Mouse (Mus musculus) neural tube, embryonic 12.5 days (tissue): ENCODE measurements around the gene Loxl3. TPM values are rescaled to one million over a fixed set of nuclear protein-coding genes. Genes with fewer than 3 reads are reported as not detected.
A peak's percentile ranks its signal among the peaks of the same experiment; 100 is the strongest.

Source experiments
- ATAC-seq: fragments of 200-750 bp; cut with Nextera tagmentation; 2 replicates; pipeline ENCODE4 v1.8.0; 2017; ENCODE audit warnings: low read depth, mild to moderate bottlenecking, moderate TSS enrichment, moderate library complexity; ENCODE audit not compliant: low FRiP score
- H3K27ac ChIP-seq: fragments of 300-500 bp; sonication (generic); 2 replicates; pipeline ENCODE4 v1.5.1; 2016
- H3K27me3 ChIP-seq: fragments of 300-500 bp; sonication (generic); replicated peaks from 2 replicates; pipeline ENCODE4 v1.6.1; 2016; ENCODE audit warnings: mild to moderate bottlenecking
- H3K36me3 ChIP-seq: fragments of 300-500 bp; sonication (generic); 2 replicates; pipeline ENCODE4 v1.6.1; 2016; ENCODE audit warnings: mild to moderate bottlenecking
- H3K4me1 ChIP-seq: fragments of 300-500 bp; sonication (generic); 2 replicates; pipeline ENCODE4 v1.6.1; 2016
- H3K4me2 ChIP-seq: fragments of 300-500 bp; sonication (generic); replicated peaks from 2 replicates; pipeline ENCODE4 v1.6.1; 2016; ENCODE audit warnings: mild to moderate bottlenecking
- H3K4me3 ChIP-seq: fragments of 300-500 bp; sonication (generic); 2 replicates; pipeline ENCODE4 v1.5.1; 2016
- H3K9ac ChIP-seq: fragments of 300-500 bp; sonication (generic); 2 replicates; pipeline ENCODE4 v1.6.1; 2016; ENCODE audit warnings: mild to moderate bottlenecking
- H3K9me3 ChIP-seq: fragments of 300-500 bp; sonication (generic); 2 replicates; pipeline ENCODE4 v1.6.1; 2016; ENCODE audit warnings: mild to moderate bottlenecking
- WGBS: fragments of 180-500 bp; shearing (Covaris S2); methylation state at CpG from one replicate; pipeline ENCODE4 v1.1.7; 2016; 5-methylcytosine and 5-hydroxymethylcytosine counted together
- polyA plus RNA-seq: library from polyadenylated mRNA; unstranded; fragments of >200 nt; fragmentation: Nextera tagmentation; extraction: Ambion mirVana; gene quantifications from 2 replicates; pipeline ENCODE4 v1.2.1, GENCODE M21; 2016

The Loxl3 gene
- polyA plus RNA-seq, 1 experiment from 2014 or later, result 9.1 TPM

GRCm38 (mm10) chr6:83020836-83021593 lies 13.0 kb upstream of the Loxl3 start:
- Histone ChIP-seq H3K27me3 (no peaks in the 10 kb centered on the region), H3K9me3 (no peaks in the 10 kb centered on the region), H3K9ac (no peak overlapping the region), H3K4me2 (no peak overlapping the region), H3K27ac (no peak overlapping the region), H3K4me3 (no peak overlapping the region), H3K36me3 (no peaks in the 10 kb centered on the region), H3K4me1 (no peaks in the 10 kb centered on the region)
- ATAC-seq, result no peak
- WGBS, result 90% methylated on average over 4 of the region's 4 CpGs

- no peak for ATAC-seq
- WGBS, result 85% methylated on average over 9 of the region's 9 CpGs
Observed at GRCm38 (mm10) chr6:83023008-83023407, 11.0 kb upstream of the Loxl3 start.

GRCm38 (mm10) chr6:83023786-83024185 lies 10.2 kb upstream of the Loxl3 start:
- H3K4me1 ChIP-seq, result no peaks in the 10 kb centered on the region
- WGBS, result 97% methylated on average over 2 of the region's 2 CpGs

More at GRCm38 (mm10) chr6:83023008-83023407, 11.0 kb upstream of the Loxl3 start:
- Histone ChIP-seq H3K27me3 (no peaks in the 10 kb centered on the region), H3K9me3 (no peaks in the 10 kb centered on the region), H3K27ac (no peak overlapping the region), H3K9ac (no peak overlapping the region), H3K4me2 (no peak overlapping the region), H3K36me3 (no peaks in the 10 kb centered on the region), H3K4me1 (no peaks in the 10 kb centered on the region), H3K4me3 (no peak overlapping the region)

GRCm38 (mm10) chr6:83024421-83024820 lies 9.6 kb upstream of the Loxl3 start:
- 0 out of 2 replicates have a peak, but pooled peaks cover 4% of the 10 kb centered on the region for H3K27me3 ChIP-seq
- no peaks in the 10 kb centered on the region for H3K9me3 ChIP-seq
- no peak overlapping the region for H3K4me2 ChIP-seq
- H3K9ac ChIP-seq, result no peak overlapping the region
- no peaks in the 10 kb centered on the region for H3K4me1 ChIP-seq
- no peak overlapping the region for H3K4me3 ChIP-seq
- no peaks in the 10 kb centered on the region for H3K36me3 ChIP-seq
- H3K27ac ChIP-seq, result no peak overlapping the region
- 75% methylated on average over 4 of the region's 4 CpGs for WGBS
- ATAC-seq, result no peak

More at GRCm38 (mm10) chr6:83023786-83024185, 10.2 kb upstream of the Loxl3 start:
- Histone ChIP-seq H3K36me3 (no peaks in the 10 kb centered on the region), H3K4me3 (no peak overlapping the region), H3K27me3 (0 out of 2 replicates have a peak, but pooled peaks cover 4% of the 10 kb centered on the region), H3K9ac (no peak overlapping the region), H3K27ac (no peak overlapping the region), H3K9me3 (no peaks in the 10 kb centered on the region), H3K4me2 (no peak overlapping the region)
- ATAC-seq, result no peak

- H3K4me1 ChIP-seq, result no peaks in the 10 kb centered on the region
- H3K36me3 ChIP-seq, result no peaks in the 10 kb centered on the region
- WGBS, result 94% methylated on average over 4 of the region's 4 CpGs
- H3K27ac ChIP-seq, result no peak overlapping the region
- H3K4me2 ChIP-seq, result no peak overlapping the region
- H3K4me3 ChIP-seq, result no peak overlapping the region
- H3K9ac ChIP-seq, result no peak overlapping the region
- no peak for ATAC-seq
- peaks cover 6% of the 10 kb centered on the region for H3K27me3 ChIP-seq
- no peaks in the 10 kb centered on the region for H3K9me3 ChIP-seq
Observed at GRCm38 (mm10) chr6:83025221-83025620, 8.8 kb upstream of the Loxl3 start.

- WGBS, result 77% methylated on average over 8 of the region's 8 CpGs
- H3K9me3 ChIP-seq, result no peaks in the 10 kb centered on the region
- no peaks in the 10 kb centered on the region for H3K36me3 ChIP-seq
- peaks cover 5% of the 10 kb centered on the region for H3K4me1 ChIP-seq
- no peak for ATAC-seq
- no peak overlapping the region for H3K4me2 ChIP-seq
- H3K27me3 ChIP-seq, result peaks cover 23% of the 10 kb centered on the region
- H3K27ac ChIP-seq, result no peak overlapping the region
- no peak overlapping the region for H3K4me3 ChIP-seq
- H3K9ac ChIP-seq, result no peak overlapping the region
Observed at GRCm38 (mm10) chr6:83027293-83027692, 6.7 kb upstream of the Loxl3 start.

GRCm38 (mm10) chr6:83027706-83028105 lies 6.3 kb upstream of the Loxl3 start:
- Histone ChIP-seq H3K9me3 (no peaks in the 10 kb centered on the region), H3K4me1 (peaks cover 9% of the 10 kb centered on the region), H3K36me3 (no peaks in the 10 kb centered on the region), H3K27ac (no peak overlapping the region), H3K27me3 (peaks cover 27% of the 10 kb centered on the region), H3K4me2 (no peak overlapping the region), H3K4me3 (no peak overlapping the region), H3K9ac (no peak overlapping the region)
- 62% methylated on average over 8 of the region's 9 CpGs for WGBS
- ATAC-seq, result no peak

GRCm38 (mm10) chr6:83029777-83030176 lies 4.2 kb upstream of the Loxl3 start:
- Histone ChIP-seq H3K36me3 (no peaks in the 10 kb centered on the region), H3K4me3 (no peak overlapping the region), H3K27ac (no peak overlapping the region), H3K9ac (no peak overlapping the region), H3K4me2 (no peak overlapping the region), H3K27me3 (peaks cover 36% of the 10 kb centered on the region), H3K4me1 (peaks cover 29% of the 10 kb centered on the region), H3K9me3 (no peaks in the 10 kb centered on the region)
- WGBS, result 20% methylated on average over 10 of the region's 10 CpGs
- ATAC-seq, result no peak

GRCm38 (mm10) chr6:83031111-83031510 lies 2.9 kb upstream of the Loxl3 start:
- Histone ChIP-seq H3K36me3 (no peaks in the 10 kb centered on the region), H3K4me3 (no peak overlapping the region), H3K4me2 (no peak overlapping the region), H3K27ac (no peak overlapping the region), H3K9me3 (no peaks in the 10 kb centered on the region), H3K9ac (no peak overlapping the region), H3K4me1 (peaks cover 29% of the 10 kb centered on the region), H3K27me3 (peaks cover 44% of the 10 kb centered on the region)
- WGBS, result 60% methylated on average over 7 of the region's 7 CpGs
- no peak for ATAC-seq

- 21% methylated on average over 18 of the region's 18 CpGs for WGBS
- H3K9me3 ChIP-seq, result no peaks in the 10 kb centered on the region
- peak overlapping the region; percentile 48; the same call in 1 of the 2 replicates for H3K4me3 ChIP-seq
- no peak overlapping the region for H3K9ac ChIP-seq
- no peak overlapping the region for H3K27ac ChIP-seq
- ATAC-seq, result no peak
- peaks cover 48% of the 10 kb centered on the region for H3K27me3 ChIP-seq
- peak overlapping the region; percentile 85 for H3K4me2 ChIP-seq
- H3K4me1 ChIP-seq, result peaks cover 29% of the 10 kb centered on the region
- no peaks in the 10 kb centered on the region for H3K36me3 ChIP-seq
Observed at GRCm38 (mm10) chr6:83031921-83032590, 1.9 kb upstream of the Loxl3 start.

- Histone ChIP-seq H3K27me3 (peaks cover 48% of the 10 kb centered on the region), H3K4me2 (peak overlapping the region; percentile 85), H3K9me3 (no peaks in the 10 kb centered on the region)
Observed at GRCm38 (mm10) chr6:83032769-83033191, 1.2 kb upstream of the Loxl3 start.

GRCm38 (mm10) chr6:83034463-83035055 lies 586 bp downstream of the Loxl3 start:
- Histone ChIP-seq H3K9ac (0 out of 2 replicates have a peak overlapping the region, but pooled peaks have one; percentile 33), H3K4me2 (peak overlapping the region; percentile 85), H3K36me3 (no peaks in the 10 kb centered on the region), H3K9me3 (no peaks in the 10 kb centered on the region), H3K4me3 (peak overlapping the region; percentile 48), H3K4me1 (peaks cover 36% of the 10 kb centered on the region), H3K27me3 (peaks cover 44% of the 10 kb centered on the region), H3K27ac (no peak overlapping the region; the same call in 1 of the 2 replicates)
- WGBS, result 20% methylated on average over 5 of the region's 5 CpGs
- ATAC-seq, result no peak

More at GRCm38 (mm10) chr6:83032769-83033191, 1.2 kb upstream of the Loxl3 start:
- peak; percentile 55 for ATAC-seq
- H3K36me3 ChIP-seq, result no peaks in the 10 kb centered on the region
- WGBS, result under 1% methylated on average over 31 of the region's 31 CpGs
- H3K4me1 ChIP-seq, result peaks cover 29% of the 10 kb centered on the region
- H3K9ac ChIP-seq, result peak overlapping the region; percentile 33
- H3K27ac ChIP-seq, result no peak overlapping the region
- H3K4me3 ChIP-seq, result peak overlapping the region; percentile 48
